Mouse (Mus musculus) adipocyte (in vitro differentiated cells): ENCODE data around the gene Ptch1.

ENCODE experiments used
- DNase-seq: peaks from one replicate; pipeline ENCODE4 v3.0.0-alpha.2; 2016; ENCODE audit warnings: low spot score

Gene Ptch1

DNA sequence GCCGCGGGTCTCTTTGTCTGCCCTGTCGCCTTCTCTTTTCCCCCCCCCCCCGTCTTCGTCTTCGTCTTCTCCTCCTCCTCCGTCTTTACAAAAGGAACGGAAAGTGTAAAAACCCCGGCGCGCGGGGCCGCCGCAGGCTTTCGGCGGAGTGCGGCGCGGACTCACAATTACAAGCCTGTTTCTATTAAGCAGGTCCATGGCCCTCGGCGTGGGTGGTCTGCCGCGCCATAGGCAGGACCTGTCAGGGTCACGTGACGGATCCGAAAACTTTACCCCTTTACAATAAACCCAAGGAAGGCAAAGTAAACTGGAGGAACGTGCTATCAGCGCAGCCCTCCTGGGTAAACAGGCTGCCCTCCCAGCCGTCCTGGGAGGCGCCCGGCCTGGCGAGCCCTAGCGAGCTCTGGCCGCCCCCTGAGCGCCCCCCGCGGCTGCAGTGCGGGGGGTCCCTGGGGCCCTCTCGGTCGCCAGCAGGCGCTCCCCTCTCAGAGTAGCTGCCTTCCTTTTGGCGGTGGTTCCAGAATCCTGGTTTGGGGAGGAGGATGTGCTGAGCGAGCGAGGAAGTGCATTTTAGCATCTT lies at the start of gene Ptch1:
Gene Ptch1, minus strand, starts transcription at position 343 of the 580 bp plus-strand sequence.
- DNase-seq: no peak

DNA sequence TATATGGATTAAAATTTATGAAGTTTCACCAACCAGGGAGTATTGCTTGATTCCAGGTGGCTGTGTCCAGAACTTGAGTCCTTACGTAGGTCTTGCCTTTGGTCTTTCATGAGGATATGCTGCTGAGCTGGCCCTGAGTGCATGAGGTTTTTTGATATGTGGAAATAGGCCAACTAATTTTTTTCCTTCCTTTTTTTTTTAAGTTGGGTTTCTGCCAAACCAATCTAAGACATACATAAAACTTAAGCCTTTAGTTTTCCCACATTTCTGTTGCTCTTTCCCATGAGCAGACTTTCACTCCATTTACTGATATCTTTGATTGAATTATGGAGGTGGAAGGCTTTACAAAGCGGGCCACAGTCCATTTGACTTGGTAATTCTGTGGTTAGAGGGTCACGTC lies 47.9 kb upstream of the Ptch1 start:
- no peak for DNase-seq

DNA sequence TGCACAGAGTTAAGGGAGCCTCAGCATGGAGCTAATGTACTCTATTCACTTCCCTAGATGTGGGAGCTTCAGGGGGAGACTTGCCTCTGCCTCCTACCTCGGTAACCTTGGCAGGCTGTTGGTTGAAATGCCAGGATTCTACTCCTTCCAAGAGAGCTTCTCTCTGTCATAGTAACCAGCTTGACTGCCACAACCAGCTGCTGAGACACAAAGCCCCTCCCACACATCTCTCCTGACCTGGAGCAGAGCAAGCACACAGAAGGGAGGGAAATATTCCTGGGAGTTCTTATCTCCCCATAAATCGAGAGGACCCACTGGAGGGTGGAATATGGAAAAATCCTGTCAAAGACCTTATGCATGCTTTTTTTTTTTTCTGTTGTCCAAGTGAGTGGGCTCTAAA lies 39.8 kb upstream of the Ptch1 start:
- DNase-seq: no peak

DNA sequence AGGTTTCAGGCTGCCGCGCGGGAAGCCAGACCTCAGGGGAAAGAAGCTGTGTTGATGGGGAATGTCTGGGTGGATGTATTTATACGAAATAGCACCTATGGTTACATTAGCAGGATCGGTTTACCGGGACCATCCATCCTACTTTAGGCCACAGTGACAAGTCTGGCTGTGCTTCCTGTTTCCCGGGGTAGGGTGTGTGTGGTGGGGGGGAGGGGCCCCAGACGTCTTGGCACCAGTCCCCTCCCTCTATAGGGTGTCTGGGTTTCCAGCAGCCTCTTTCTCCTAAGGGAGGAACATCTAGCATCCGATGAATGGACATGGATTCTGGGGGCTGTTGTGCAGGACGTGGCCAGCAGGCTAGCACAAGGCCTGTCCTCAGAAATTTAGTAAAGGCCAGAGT lies 36.3 kb upstream of the Ptch1 start:
- no peak for DNase-seq

DNA sequence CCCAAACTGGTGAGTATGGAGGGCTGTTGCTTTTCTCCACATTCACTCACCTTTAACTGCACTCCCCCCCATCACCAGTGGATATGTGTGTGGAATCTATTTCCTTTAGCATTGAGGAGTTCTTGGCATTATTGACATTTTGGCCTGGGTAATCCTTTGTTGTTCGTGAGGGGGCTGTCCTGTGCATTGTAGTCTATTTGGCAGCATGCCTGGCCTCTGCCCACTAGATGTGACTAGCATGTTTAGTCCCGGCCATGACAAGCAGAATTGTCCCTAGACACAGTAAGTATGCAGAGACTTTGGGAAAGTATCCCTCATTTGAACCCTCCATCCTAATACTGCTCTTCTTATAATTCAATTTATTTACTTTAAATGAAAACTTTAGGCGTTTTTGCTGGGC lies 24.2 kb upstream of the Ptch1 start:
- no peak for DNase-seq

DNA sequence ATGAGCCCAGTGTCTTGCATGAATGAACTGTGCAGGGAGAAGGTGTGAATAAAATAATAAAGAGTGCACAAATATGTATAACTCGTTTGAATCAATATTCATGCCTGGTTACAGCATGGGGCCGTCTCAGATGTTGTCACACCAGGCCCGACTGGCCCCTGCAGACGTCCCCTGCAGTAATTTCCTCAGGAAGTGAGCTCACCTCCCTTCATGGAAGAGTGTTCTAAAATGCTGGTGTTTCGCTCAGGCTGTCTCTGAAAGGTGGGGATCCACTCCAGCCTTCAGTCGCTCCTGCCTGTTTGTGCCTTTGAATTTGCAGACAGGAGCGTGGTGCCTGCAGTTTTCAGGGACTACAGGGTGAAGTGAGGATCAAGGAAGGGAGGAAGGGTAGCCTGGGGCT lies 22.5 kb upstream of the Ptch1 start:
- no peak for DNase-seq

DNA sequence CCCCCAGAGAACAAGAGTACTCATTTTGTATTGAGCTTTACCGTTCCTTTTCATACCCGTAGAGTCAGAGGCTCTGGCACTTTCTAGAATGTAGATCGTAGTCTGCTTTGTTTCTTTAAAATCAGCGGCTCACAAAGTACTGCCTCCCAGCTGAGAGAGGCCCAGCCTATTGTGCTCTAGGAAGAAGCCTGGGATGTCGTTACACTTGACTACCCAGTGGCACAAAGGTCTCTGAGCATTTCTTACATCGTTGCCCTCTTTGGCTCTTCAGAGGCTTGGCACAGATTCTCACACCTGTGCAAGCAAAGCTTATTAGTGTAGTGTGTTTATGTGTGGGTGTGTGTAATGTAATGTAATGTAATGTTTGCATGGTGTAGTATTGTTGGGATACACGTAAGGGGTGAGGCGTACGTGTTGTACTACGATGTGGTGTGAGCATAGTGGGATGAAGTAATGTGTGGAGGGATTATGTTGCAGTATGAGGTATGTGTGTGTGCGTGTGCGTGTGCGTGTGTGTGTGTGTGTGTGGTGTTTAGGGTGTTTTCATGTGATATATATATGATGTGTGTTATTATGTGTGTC lies 20.2 kb upstream of the Ptch1 start:
- no peak for DNase-seq

DNA sequence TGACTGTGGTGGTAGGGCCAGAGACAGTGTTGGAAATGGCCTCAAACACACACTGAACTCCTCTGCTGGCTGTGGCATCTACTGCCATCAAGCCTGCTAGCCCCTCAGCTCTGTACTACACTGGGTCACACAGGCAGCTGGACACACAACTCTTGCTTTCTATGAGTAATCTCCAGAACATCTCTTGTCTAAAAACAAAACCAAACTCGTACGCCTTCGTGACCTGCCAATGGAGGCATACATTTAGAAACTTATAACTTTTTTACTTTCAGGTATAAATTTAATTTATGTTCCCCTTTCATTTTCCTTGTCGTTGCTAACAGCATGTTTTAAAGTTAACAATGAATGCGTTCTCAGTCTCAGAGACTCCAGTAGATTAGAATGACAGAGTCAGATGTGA lies 19.4 kb upstream of the Ptch1 start:
- no peak for DNase-seq

DNA sequence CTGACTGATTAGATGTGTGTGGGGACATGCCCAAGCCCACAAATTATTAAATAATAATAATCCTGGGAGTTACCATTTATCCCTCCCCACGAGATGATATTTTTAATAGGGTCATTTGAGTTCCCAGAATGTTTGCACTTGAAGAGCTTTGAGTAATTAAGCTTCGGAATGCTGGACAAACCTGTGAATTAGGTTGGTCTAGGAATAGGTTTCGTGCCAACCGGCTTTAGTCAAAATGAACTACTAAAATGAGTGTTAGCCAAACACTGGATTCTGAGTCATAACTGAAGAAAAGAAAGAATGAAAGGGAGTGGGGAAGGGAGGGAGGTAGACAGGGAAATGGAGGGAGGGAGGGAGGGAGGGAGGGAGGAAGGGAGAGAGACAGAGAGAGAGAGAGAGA lies 1.2 kb upstream of the Ptch1 start:
- no peak for DNase-seq

DNA sequence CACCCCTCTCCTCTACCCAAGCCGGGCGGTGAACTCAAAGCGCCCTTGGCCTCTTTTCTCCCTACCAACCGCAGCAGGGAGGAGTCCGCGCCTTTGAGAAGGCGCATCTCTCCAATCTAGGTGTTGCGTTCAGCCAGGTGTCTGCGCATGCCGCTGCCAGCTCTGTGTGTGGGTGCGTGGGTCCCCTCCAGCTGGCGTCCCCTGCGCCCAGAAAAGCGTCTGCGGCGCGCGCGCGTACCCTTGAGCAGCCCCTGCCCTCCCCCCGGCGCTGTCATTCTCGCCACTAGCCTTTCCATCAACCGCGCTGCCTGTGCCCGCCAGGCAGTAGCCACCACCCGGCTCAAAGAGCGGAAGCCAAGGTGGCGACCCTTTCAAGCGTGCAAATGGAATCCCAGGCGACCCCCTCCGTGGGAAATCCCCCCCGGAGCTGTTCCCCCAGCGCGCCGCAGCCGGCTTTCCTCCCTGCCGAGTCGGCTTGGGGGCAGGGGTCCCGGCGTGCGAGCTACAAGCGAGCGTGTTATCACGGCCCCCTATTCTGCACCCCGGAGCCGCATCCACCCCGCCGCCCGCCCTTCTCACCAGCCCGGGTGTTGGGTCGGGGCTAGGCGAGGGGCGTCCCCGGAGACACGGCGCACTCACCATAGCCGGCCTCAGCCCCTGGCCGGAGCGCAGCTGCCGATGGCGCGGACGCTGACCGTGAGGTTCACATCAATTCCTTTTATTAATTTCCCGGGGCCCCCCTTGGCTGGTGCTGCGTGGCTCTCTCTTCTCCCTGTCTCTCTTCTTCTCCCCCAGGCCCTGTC lies 744 bp downstream of the Ptch1 start:
- DNase-seq: no peak

DNA sequence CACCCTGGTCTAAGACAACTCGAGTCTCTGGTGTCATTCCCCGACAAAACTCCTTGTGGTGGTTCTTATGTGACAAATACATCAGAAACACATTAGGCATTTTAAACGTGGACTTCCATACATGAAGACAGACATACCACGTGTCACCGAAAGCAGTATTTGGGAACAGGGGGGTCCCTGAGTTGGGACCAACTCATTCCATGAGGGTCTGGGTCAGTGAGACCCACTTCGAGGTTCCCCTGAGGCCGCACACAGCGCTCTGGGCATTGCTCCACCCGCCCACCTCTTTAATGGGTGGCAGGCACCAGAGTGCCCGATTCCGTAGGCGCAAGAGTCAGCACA lies 1.3 kb downstream of the Ptch1 start:
- DNase-seq: no peak

DNA sequence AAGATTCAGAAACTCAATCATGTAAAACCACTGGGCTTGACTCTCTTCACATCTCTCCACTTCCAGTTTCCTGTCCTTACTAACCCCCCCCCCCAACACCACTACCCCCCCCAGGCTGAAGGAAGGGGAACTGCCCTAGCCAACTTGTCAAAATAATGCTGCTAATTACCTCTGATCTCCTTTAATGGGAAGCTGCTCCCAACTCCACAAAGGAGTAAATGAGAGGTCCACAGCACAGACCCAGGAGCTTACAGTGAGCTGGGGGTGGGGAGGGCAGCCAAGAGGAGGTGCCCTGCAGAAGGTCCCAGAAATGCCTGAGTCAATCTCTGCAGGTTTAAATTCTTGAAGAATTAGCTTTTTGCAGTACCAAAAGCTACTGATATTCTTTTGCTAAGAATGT lies 2.9 kb downstream of the Ptch1 start:
- DNase-seq: no peak

DNA sequence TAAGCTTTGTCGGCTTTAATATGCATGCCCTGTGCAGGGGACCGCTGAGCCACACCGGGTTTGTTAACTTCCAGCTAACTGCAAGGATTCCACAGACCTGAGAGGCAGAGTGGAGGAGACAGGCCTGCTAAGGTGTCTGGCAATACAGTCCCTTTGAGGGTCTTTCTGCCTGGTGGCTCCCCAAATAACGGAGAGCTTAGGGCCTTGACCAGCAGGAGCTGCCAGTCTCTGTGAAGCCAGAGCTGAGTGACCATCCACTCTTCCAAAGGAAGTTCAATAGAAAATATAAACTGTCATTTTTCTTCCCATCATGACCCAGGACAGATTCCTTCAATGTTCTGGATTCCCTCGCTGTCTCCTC lies 4.0 kb downstream of the Ptch1 start:
- no peak for DNase-seq

DNA sequence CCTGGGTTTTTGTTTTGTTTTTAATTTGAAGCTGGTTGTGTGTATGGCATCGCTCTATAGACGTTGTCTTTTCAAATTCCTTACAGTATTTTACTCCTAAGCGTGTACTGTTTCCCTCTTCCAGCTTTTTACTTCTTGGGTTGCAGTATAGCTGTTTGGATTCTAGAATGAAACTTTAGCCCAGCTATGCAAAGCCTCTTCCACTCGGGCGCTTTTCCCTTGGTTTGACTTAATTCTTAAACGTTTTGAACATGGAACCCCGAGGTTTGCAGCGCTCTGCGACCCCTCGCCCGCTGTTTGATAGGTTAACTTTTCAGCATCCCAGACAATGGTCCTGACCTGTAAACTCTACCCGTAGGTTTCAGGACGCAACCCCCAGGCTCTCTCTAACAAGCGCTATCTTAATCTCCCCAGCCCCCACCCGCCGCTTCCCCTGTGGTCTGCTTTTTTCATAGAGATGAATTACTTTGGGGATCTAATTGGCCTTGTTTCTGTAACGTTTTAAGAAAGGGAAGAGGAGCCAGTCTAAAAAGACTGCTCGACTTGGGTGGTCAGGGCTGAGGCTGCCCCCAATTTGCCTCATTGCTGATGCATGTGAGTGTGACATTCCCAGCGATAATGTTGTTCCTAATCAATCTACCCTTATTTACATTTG lies 4.5 kb downstream of the Ptch1 start:
- no peak for DNase-seq

DNA sequence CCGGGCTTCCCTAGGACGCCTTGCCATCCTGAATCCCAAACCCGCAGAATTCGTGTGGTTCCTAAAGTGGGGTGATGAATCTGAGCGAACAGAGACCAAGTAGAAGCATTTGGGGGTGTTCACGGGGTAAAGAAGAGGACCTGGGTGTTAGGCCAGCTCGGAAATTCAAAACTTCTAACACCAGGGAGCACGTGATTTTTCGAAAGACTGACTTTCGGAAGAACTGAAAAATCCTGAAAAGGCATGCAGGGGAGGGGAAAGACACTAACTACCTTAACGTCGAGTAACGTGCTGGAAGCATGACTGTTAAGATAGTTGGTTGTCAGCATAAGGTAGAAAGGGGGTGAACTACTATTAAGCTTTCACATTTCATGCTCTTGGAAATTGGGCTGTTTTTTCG lies 5.1 kb downstream of the Ptch1 start:
- no peak for DNase-seq

DNA sequence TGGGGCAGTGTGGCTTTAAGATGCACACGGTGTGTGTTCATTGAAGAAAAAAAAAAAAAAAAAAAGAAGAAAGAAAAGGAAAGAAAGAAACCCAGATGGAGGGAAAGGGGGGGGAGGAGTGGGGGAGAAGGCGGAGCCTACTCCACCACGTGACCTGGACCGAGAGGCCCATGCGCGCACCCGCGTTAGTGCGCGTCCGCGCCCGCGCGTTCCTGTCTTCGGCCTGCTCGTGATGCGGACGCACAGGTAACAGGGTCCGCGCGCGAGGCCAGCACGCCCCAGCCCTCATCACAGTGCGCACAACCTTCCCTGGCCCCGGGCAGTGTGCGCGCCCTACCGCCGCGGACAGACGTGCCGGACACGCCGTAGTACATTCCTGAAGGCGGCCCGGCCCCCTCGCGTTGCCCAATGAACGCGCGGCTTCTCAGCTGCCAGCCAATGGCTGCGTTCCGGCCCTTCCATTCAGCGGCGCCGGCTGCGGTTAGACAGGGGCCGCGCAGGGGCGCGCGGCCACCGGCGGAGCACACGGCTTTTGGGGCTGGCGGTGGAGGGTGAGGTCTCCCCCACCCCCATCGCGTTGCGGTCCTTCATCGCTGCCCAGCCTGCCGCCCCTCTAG lies 5.6 kb downstream of the Ptch1 start:
- peak; percentile 89 for DNase-seq

DNA sequence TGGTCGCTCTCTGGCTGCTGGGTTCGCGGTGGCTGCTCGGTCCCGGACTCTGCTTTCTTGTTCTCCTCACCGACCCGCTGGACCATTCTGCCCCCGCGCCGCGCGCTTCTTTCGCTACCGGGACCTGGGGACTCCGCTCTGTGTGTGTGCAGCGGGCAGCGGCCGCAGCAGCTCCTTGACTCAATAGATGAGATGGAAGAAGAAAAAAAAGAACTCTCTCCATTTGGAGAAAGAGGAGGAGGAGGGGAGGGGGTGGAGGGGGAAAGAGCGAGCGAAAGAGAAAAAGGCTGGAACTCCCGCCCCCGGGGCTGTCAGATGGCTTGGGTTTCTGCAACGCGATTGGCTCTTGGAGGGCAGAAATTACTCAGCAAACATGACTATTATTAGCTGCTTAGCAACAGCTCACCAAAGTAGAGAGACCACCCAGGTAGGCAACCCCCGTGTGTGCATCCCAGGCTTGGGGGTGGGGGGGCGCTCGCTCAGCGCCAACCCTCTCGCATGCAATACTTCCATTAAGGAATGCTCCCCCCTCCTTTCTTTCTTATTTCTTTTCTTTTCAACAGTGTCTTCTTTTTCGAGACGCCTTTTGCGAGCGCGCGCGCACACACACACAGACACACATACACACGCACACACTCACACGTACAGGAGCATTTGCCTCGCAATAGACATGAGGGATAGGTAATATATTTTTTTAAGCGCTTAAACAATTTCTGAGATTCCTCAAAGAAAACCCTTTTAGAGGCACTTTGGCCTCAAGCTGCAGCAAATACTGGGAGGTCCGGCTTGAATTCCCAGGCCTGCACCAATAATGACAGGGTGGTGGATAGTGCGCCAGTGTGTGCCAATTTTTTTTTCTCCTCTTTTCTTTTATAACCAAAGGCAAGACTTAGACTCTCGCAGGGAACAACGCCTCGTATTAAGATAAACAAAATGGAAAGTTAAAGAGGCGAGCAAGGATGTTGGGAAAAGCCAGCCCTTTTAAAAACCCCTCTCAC lies 7.1 kb downstream of the Ptch1 start:
- peak; percentile 89 for DNase-seq

DNA sequence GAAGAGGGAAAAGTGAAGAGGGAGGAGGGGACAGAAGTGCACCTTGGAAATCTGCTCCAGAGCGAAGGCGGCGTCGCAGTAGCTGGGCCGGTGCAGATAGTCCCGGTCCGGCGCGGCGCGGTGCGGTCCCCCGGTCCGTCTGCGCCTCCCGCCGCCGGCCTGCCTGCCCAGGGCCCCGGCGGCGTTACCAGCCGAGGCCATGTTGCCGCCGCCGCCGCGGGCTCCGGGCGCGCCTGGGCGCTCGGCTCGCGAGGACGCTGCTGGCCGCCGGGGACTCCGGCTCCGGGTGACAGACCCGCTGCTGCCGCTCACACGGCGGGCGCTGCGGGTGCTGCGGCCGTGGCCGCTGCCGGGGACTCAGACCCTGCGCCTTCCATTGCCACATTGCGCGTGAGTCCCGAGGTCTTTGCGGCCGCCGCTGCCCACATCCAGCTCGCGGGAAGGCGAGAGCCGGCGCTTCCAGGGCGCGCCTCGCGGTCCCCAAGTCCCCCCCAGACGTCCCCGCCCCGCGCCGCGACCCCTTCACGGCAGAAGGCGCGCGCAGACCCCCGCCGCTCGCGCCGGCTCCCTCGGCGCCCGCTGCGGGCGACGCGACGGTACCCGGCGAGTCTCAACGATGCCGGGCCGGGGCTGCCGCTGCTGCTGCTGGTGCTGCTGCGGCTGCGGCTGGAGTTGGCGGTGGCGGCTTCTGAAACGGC lies 7.9 kb downstream of the Ptch1 start:
- no peak for DNase-seq

DNA sequence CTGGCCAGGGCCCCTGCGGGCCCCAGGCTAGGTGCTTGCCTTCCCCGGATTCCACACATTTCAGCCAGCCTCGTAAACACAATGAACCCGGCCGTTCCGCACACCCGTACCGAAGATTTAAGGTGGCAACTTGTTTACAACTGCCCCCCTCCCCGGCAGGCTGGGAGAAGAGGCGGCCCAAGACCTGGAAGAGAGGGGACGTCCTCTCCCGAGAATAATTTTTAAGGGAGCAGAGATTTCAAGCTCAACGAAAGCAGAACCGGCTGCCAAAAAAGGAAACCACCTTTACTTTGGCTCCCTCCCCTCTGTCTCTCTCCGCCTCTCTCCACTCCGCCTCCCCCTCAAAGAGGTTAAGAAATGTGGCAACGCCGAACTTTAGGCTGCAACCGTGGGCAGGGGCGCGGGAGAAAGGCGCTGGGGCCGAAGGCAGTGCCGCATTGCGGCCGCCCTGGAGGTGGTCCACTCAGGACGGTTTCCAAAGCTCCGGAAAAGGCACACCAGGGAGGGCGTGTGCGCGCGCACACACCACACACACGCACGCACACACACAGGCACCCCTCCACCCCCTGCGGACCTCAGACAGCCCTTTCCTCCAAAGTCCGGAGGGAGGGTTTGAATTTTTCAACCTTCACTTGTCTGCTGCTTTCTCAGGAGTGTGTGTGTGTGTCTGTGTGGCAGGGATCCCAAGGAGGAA lies 8.6 kb downstream of the Ptch1 start:
- peak; percentile 94 for DNase-seq
